Mouse (Mus musculus) erythroblast, embryonic 14.5 days (primary cell): ENCODE measurements at regions not wholly inside any gene's neighbourhood (a gene's known extent, or its start where the extent isn't known, plus 50 kb on each side); places are given as distances from the start of the nearest gene placed in this dataset.

Experiments used
- GATA1 ChIP-seq: IDR thresholded peaks from 2 replicates; pipeline ENCODE4 v1.6.1; 2012; ENCODE audit warnings: low read length, inconsistent platforms, mixed read lengths
- TAL1 ChIP-seq: IDR thresholded peaks from 3 replicates; pipeline ENCODE4 v1.6.1; 2012; ENCODE audit warnings: low read length, inconsistent platforms, mixed read lengths

DNA sequence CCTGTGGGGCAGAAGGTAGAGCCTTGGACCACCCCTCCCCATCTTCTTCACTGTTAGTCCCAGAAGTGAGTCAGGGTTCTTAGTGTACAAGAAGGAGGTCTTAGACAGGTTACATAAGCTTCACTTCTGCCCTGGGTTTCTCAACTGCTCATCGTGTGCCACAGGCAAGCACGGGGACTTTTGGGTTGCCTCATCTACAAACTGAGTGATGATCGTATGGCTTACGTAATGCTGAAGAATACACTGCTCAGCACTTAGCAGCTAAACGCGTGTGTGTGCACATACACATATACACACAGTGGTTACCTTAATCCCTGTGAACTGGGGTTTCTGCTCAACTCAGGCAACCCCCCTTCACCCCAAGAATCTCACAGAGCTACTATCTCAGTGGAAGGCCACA lies 163.1 kb upstream of the Zc3h12a start:
- TF ChIP-seq TAL1 (no peak), GATA1 (no peak)
